Mouse (Mus musculus): ENCODE data around the gene Muc1.

GRCm38 (mm10) chr3:89214681-89215411, 14.0 kb upstream of the Muc1 start, which contains the start of gene Thbs3:
- TF ChIP-seq CTCF (IDR thresholded peaks at IDR 0.05; ENCODE audit: low read depth), result no peak
- TF ChIP-seq EP300 (IDR thresholded peaks at IDR 0.05; ENCODE audit: low read depth), result no peak

Data from liver, postnatal 0 days (tissue).